Mouse (Mus musculus) testis, adult 2 months (tissue): ENCODE results near the gene Rnase10.

Source experiments
- CTCF ChIP-seq: fragments of 200-500 bp; IDR thresholded peaks from 2 replicates; pipeline ENCODE4 v1.5.1; 2012; ENCODE audit warnings: low read depth, mild to moderate bottlenecking, inconsistent platforms, low read length, moderate library complexity; ENCODE audit not compliant: control insufficient read depth, insufficient read depth, insufficient replicate concordance
- POLR2A ChIP-seq: fragments of 200-500 bp; IDR thresholded peaks from 2 replicates; pipeline ENCODE4 v1.6.1; 2012; ENCODE audit warnings: low read depth, mild to moderate bottlenecking, inconsistent platforms, low read length, moderate library complexity; ENCODE audit not compliant: control insufficient read depth

DNA sequence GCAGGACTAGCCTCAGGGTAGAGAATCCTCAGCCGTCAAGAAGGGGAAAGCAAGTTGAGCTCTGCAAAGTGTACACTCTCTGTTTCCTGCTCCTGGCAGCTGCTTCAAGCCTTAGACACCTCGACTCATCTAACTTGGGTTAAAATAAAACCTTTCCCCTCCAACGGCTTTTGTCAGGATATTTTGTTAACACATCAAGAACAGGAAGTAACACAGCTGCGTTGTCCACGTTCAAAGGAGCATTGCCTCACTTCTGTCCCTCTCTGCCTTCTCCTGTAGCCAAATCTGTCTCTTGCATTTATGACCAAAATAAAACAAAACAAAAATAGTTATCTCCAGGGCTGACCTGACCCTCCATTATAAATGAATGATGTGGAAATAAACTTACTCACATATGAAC, 40.3 kb downstream of the Rnase10 start:
- TF ChIP-seq POLR2A (no peak), CTCF (no peak)
